Mouse (Mus musculus) midbrain, embryonic 11.5 days (tissue): Measurements from ENCODE around the gene Mup10. TPM values are rescaled to one million over a fixed set of nuclear protein-coding genes. Genes with fewer than 3 reads are reported as not detected.
"Not testable (repeated sequence)": the region's sequence is repeated elsewhere in the genome, so short reads cannot be mapped to it uniquely, and the experiment has no call there.

Experiments used
- ATAC-seq: fragments of 200-750 bp; cut with Nextera tagmentation; 2 replicates; pipeline ENCODE4 v1.8.0; 2017; ENCODE audit warnings: moderate TSS enrichment, moderate library complexity; ENCODE audit not compliant: low FRiP score
- DNase-seq: peaks from one replicate; pipeline ENCODE4 v3.0.0; 2015; ENCODE audit warnings: low spot score; ENCODE audit errors: missing footprints
- H3K27ac ChIP-seq: fragments of 300-500 bp; sonication (generic); 2 replicates; pipeline ENCODE4 v1.5.1; 2014; ENCODE audit warnings: low read depth, low read length
- H3K27me3 ChIP-seq: fragments of 300-500 bp; sonication (generic); 2 replicates; pipeline ENCODE4 v1.6.1; 2014; ENCODE audit warnings: mild to moderate bottlenecking, low read length, moderate library complexity, mixed read lengths; ENCODE audit not compliant: control insufficient read depth, insufficient read depth
- H3K36me3 ChIP-seq: fragments of 300-500 bp; sonication (generic); 2 replicates; pipeline ENCODE4 v1.6.1; 2014; ENCODE audit warnings: mild to moderate bottlenecking, low read length, moderate library complexity, mixed read lengths; ENCODE audit not compliant: control insufficient read depth, insufficient read depth
- H3K4me1 ChIP-seq: fragments of 300-500 bp; sonication (generic); 2 replicates; pipeline ENCODE4 v1.6.1; 2014; ENCODE audit warnings: low read length; ENCODE audit not compliant: control insufficient read depth, insufficient read depth
- H3K4me2 ChIP-seq: fragments of 300-500 bp; sonication (generic); 2 replicates; pipeline ENCODE4 v1.6.1; 2014; ENCODE audit warnings: mild to moderate bottlenecking, moderate library complexity
- H3K4me3 ChIP-seq: fragments of 300-500 bp; sonication (generic); 2 replicates; pipeline ENCODE4 v1.5.1; 2014; ENCODE audit warnings: low read depth, low read length
- H3K9ac ChIP-seq: fragments of 300-500 bp; sonication (generic); 2 replicates; pipeline ENCODE4 v1.6.1; 2014; ENCODE audit warnings: low read length
- H3K9me3 ChIP-seq: fragments of 300-500 bp; sonication (generic); 2 replicates; pipeline ENCODE4 v1.6.1; 2016; ENCODE audit warnings: low read length; ENCODE audit not compliant: control insufficient read depth
- WGBS: fragments of 180-500 bp; shearing (Covaris S2); extraction: QIAGEN DNeasy Blood & Tissue Kit; methylation state at CpG from one replicate; pipeline ENCODE4 v1.1.7; 2014; 5-methylcytosine and 5-hydroxymethylcytosine counted together
- polyA plus RNA-seq: library from polyadenylated mRNA; unstranded; fragments of >200 nt; fragmentation: Nextera tagmentation; extraction: Ambion mirVana; gene quantifications from 2 replicates; pipeline ENCODE4 v1.2.1, GENCODE M21; 2014

Mup10 gene
- polyA plus RNA-seq: not detected in 2 replicates

GRCm38 (mm10) chr4:60582099-60582498, at the start of gene Mup10:
Mup10 (minus strand) TSS chr4:60582199.
- H3K27ac ChIP-seq, H3K4me1 ChIP-seq, H3K36me3 ChIP-seq, ATAC-seq, H3K9ac ChIP-seq, H3K27me3 ChIP-seq, H3K4me3 ChIP-seq, H3K4me2 ChIP-seq, H3K9me3 ChIP-seq: not testable (repeated sequence)
- WGBS: 91% methylated on average over 2 of the region's 2 CpGs
- DNase-seq: peak; percentile 2

Other genes with a start within 250 kb of the Mup10 start
- gene Mup9, start 160.2 kb downstream of the Mup10 start, polyA plus RNA-seq: not detected in 2 replicates
- gene Mup1, start 80.2 kb downstream of the Mup10 start, polyA plus RNA-seq: not detected in 2 replicates
- not detected in 2 replicates for gene Mup11, start 80.2 kb upstream of the Mup10 start, polyA plus RNA-seq
- not detected in 2 replicates for gene Mup12, start 159.1 kb upstream of the Mup10 start, polyA plus RNA-seq
- not detected in 2 replicates for gene Mup22, start 239.3 kb upstream of the Mup10 start, polyA plus RNA-seq